Mouse (Mus musculus) testis, postnatal 10 days (tissue): Measurements from ENCODE around the gene Olfr98.
A peak's percentile ranks its signal among the peaks of the same experiment; 100 is the strongest.
"Not testable (repeated sequence)": the region's sequence is repeated elsewhere in the genome, so short reads cannot be mapped to it uniquely, and the experiment has no call there.

Experiments used
- DNase-seq: peaks from one replicate; pipeline ENCODE4 v3.0.0; 2021; ENCODE audit warnings: low spot score

Gene Olfr98

DNA sequence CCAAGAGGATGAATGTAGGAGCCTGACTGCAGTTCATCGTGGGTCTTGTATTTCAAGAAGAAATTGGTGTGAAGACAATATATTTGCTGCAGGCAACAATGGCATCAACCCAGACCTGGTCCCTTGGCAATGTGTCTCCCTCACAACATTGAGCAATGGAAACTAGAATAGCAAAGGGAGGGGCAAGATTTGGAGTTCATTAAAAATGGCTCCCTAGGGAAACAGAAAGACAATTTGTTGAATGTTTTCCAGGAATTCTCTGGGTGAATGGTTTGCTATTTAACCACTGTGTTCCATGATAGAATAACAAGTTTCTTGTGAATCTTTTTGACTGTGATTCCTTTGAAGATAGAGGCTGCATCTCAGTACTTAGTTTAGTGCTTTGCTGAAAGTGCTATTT lies at the start of gene Olfr98:
Gene Olfr98, minus strand, starts transcription at position 124 of the 400 bp plus-strand sequence.
- DNase-seq: no peak

DNA sequence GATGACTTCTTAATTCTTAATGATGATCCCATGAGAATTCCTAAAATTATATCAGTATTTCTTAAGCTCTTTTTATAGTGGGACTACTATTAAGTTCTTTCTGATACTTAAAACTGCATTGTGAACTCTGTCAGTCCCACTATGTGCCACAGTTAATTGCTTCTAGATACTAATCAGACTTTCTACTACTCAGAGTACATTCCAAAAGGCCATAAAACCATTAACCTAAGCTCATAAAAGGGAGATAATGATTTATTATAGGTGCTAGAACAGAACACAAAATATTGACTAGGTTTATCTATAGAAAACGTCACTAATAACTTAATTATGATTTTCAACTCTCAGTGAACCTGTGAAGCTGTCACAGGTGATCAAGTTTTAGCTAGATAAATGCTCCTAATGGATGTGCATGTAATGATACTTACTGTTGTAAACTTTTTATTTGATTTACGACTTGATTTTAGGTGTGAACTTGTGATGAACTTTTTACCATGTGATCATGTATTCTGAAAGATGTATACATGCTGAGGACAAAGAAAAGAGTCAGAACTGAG lies 46.7 kb upstream of the Olfr98 start:
- no peak for DNase-seq

DNA sequence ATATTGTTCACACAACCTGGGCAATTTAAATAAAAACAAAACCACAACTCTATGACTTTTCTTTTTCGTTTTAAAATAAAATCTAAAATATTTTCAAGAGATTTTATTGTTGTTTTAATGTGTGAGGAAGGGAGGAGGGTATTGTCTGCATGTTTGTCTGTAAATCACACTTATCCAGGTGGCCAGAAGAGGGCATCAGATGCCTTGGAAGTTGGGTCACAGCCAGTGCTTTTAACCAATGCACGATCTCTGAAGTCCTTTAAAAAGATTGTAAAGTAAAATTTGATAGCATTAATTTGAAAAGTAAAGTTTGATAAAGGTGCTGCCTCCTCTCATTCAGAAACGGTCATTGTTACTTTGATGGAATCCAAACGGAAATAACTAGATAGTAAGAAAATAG lies 44.9 kb upstream of the Olfr98 start:
- DNase-seq: no peak

DNA sequence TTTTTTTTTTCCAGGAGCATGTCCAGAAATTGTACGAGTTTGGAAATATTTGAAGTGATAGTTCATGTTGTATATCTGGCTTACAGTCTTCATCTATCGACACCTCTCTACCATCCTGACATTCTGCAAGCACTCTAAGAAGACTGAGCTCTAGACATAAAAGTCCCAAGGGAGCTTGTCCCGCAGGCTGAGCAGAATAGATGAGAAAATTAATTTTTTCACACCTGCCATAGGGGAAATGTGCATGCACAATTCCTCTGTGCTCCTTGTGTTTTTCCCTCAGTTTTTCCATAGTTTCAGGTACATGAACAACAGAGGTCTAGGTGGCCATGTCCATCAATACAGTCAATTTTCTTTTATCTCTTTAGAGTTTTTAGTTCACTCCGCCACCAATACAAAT lies 40.7 kb upstream of the Olfr98 start, which contains the start of gene Olfr101:
Gene Olfr101, minus strand, starts transcription at position 101 of the 400 bp plus-strand sequence.
- no peak for DNase-seq

DNA sequence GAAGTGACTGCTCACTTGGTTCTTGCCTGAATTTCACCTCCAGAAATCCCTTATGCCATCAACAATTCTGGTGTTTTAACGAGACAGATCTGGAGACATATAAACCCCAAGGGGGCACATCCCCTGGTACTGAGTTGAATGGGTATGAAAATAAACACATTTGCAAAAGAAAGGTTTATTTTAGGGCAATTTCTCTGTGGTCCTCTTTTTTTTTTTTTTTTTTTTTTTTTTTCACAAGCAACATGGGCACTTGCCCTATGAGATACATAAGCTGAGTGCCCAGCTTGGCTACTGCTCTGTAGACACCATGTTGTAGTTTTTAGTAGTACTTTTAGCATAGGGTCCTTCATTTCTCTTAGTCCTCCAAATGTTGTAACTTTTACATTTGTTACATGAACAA lies 19.8 kb upstream of the Olfr98 start, which contains the start of gene Olfr99:
Gene Olfr99, minus strand, starts transcription at position 101 of the 400 bp plus-strand sequence.
- DNase-seq: no peak

DNA sequence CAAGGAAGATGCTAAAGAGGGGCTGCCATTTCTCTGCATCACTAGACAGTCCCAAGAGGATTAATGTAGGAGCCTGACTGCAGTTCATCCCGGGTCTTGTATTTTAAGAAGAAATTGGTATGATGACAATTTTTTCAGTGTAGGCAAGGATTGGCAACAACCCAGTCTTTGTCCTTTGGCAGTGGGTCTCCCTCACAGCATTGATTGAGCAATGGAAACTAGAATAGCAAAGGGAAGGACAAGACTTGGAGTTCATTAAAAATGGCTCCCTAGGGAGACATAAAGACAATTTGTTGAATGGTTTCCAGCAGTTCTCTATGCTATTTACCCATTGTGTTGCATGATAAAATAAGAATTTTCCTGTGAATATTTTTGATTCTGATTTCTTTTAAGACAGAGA lies 16.8 kb upstream of the Olfr98 start:
- DNase-seq: no peak

DNA sequence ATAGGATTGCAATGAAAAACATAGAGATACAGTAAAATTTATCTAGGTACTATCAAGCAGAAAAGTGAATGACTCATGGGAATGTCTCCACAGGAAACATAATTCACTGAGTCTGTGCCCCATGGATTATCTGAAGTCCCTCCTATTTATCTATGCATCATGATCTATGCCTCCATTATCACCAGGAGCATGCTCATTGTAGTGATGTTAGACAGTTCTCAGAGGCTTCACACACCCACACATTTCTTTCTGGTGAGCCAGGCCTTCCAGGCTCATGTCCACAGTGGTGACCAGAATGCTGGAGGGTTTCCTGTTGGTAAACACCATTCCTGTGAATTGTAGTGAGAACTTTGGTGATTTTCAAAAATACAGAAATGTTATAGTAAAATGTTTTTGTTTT lies 13.0 kb upstream of the Olfr98 start:
- DNase-seq: no peak

DNA sequence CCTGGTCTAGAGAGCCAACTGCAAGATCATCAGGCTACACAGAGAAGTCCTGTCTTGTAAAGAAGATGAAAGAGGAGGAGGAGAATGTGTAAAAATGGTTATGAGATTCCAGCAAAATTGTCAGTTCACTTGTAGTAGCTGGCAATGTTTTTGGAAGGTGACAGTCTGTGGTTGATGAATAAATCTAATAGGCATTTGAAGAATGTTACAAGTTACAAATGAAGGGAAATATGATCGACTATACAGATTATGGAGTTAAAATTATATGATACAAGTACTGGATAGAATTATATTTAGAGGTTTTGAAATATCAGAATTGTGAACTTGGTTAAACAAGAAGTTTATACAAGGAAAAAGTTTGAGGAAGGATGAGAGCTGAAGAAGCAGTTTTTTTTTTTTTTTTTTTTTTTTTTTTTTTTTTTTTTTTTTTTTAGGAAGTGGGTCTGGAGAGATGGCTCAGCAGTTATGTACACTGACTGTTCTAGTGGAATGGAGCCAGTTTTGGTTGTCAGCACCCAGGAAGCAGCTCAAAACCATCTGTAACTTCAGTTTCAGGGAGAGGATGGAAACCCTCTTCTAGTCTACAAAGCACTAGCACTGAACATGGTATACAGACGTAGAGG lies 12.2 kb upstream of the Olfr98 start:
- DNase-seq: no peak

DNA sequence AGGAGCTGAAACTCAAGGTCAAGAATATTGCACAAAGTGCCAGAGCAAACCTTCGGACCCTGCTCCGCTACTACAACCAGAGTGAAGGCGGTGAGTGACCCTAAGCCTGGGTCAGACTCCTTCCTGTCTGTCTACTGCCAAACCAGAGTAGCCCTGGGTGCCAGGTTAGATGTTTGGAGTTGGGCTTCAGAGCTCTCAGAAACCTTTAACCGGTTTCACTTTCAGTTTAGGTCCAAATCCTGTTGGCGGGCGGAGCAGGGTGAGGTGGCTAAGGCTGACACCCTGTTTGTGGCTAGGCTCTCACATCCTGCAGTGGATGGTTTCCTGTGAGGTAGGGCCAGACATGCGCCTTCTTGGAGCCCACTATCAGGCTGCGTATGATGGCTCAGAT lies 7.1 kb upstream of the Olfr98 start:
- DNase-seq: peak; percentile 49

DNA sequence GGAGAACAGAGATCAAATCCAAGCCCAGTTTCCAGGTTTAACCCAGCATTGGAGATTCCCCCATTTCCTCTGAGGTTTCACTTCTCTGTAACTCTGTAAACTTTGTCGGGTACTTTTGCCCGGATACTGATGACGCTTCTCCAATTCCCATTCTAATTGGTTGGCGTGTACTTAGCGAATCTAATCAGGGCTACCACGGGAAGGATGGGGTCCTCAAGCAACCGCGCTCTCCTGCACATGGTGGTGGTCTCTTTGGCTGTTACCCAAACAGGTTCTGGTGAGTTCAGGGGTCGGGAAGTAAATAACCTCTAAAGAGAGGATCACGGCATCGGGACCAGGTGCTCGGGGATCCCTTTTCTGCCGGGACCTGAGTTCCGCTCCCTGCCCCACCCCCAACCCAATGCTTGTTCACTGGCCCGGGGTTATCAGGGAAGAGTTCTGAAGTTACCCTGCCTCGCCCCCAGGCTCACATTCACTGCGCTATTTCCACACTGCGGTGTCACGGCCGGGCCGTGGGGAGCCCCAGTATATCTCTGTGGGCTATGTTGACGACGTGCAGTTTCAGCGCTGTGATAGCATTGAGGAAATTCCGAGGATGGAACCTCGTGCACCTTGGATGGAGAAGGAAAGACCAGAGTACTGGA lies 6.6 kb upstream of the Olfr98 start, which contains the start of gene H2-M3:
Gene H2-M3, plus strand, starts transcription at position 163 of the 644 bp plus-strand sequence.
- DNase-seq: peak; percentile 93

DNA sequence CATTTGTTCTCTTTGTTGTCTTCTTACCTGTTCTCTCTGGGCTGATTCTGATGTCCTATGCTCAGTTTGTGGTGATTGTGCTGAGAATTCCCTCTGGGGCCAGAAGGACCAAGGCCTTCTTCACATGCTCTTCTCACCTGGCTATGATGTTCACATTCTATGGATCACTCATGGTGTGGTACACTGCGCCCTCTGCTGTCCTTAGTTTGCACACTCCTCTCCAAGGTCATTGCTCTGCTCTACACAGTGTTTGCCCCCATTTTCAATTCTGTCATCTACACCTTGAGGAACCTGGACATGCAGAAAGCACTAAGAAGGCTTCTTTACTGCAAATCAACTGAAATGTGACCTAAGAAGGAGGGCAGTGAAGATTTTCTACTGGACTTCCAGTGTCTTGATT lies 13.0 kb downstream of the Olfr98 start:
- no peak for DNase-seq

DNA sequence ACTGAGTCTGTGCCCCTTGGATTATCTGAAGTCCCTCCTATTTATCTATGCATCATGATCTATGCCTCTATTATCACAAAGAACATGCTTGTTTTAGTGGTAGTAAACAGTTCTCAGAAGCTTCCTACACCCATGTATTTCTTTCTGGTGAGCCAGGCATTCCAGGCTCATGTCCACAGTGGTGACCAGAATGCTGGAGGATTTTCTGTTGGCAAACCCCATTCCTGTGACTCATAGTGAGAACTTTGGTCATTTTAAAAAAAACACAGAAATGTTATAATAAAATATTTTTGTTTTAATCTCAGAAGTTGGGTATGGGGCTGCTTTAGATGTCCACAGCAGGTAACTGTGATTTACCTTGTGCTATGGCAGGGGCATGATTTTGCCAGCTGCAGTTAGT lies 14.1 kb downstream of the Olfr98 start:
- no peak for DNase-seq

DNA sequence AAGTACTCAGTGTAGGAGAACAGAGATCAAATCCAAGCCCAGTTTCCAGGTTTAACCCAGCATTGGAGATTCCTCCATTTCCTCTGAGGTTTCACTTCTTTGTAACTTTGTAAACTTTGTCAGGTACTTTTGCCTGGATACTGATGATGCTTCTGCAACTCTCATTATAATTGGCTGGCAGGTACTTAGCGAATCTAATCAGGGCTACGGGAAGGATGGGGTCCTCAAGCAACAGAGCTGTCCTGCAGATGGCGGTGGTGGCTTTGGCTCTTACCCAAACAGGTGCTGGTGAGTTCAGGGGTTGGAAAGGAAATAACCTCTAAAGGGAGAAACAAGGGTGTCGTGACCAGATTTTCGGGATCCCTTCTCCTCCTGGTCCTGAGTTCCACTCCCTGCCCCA lies 16.8 kb downstream of the Olfr98 start:
- DNase-seq: peak; percentile 50

DNA sequence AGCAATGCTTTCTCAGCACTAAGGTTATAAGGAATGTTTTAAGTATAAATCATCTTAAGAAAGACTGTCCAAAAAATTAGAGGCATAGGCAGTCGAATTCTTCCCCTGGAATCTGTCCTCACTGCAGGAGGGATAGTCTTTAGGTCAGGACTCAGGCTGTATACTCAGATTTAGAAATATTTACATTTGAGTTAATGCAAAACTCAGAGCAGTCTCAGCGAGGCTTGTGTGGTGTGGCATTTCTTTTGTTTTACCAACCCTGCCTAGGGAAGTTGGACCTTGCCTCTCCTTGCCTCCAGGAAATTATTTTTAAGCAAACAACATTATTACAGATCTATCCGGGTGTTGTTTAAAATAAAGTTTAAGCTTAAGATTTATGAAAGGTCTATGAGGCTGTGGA lies 21.4 kb downstream of the Olfr98 start:
- no peak for DNase-seq

DNA sequence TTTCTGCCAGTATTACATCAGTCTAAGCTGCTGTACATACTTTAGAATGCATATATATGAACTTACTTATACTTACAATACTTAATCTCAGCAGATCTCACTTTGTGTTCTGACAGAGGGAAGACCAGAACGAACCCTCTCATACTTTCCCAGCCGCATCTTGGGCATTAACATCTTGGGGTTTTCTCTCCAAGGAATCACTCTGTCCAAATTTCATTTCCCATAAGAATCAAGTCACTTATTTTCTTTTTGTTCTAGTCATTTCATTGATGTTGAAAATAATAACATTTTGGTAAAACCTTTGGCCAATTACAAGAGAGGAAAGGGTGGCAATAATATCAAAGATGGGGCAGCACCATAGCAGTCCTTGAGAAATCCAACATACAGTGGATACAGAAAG lies 26.3 kb downstream of the Olfr98 start, which contains the start of gene Olfr97:
Gene Olfr97, minus strand, starts transcription at position 101 of the 400 bp plus-strand sequence.
- DNase-seq: not testable (repeated sequence)

DNA sequence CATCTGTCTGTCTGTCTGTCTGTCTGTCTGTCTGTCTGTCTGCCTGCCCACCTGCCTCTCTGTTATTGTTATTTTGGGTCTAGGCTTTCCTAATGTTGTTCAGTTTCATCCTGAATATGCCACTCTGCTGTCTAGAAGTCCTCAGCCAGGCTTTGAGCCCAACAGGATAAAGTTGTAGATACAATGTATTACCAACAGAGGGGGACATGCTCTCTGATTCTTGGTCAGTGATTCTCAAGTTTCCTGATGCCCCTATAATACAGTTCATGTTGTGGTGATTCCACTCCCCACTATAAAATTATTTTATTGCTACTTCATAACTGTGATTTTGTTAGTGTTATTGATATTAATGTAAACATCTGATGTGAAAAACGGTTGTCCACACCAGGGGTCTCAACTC lies 41.7 kb downstream of the Olfr98 start:
- DNase-seq: no peak

DNA sequence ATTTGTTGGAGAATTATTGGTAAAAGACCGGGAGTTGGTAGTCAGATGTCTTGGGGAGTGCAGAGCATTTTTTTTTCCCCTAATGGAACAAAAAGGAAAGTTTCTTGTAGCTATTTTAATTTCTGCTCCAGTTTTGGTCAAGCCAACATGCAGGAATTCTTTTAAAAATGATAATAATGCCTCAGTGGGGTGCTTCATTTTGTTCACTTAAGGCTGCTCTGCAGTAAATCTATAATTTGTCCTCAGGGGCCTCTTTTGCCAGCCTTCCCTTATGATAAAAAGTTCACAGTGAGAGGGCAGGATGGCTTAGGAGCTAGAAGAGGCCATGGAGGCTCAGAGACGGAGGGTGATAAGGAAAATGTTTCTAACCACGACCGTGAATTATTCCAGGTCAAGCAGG lies 43.7 kb downstream of the Olfr98 start, which contains the start of gene Olfr96:
Gene Olfr96, plus strand, starts transcription at position 301 of the 400 bp plus-strand sequence.
- DNase-seq: no peak

DNA sequence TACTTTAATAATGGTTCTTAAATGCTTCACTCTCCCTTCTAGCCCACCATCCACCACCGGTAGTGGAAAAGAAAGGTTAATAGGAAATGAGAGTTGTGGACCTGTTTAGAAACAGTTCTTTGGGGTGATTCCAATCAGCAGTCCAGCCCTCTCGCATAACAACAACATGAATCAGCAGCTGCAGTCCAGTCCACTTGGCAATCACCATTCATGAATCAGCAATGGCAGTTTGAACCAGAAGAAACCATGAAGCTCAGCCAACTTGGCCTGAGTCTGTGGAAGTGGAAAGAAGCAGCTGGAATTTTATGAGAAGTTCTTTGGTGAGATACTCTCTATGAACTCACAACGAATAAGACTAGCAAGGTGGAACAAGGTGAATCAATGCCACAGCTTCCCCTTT lies 45.1 kb downstream of the Olfr98 start:
- no peak for DNase-seq

DNA sequence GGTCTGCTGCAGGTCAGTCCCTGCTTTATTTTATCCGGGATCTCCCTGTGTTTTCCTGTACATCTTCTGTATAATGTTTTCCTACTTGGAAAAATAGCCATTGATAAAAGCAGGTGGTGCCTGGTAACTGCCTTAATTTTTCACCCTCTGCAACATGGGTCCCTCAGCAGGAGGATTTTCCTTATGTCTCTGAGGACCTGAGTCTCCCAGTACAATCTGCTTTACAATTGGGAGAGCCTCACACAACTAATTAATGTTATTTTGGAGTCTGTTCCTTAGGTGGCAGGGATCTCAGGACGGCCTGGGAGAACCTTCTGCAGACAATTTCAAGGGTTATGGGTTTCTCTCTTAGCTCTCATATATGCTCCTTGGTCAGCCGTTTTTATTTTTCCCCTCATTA lies 50.5 kb downstream of the Olfr98 start, which contains the start of gene Olfr95:
Gene Olfr95, minus strand, starts transcription at position 101 of the 400 bp plus-strand sequence.
- no peak for DNase-seq
